Mouse (Mus musculus) C2C12 (cell line): Measurements from ENCODE around the gene Nid1. TPM values are rescaled to one million over a fixed set of nuclear protein-coding genes. Genes with fewer than 3 reads are reported as not detected.

Experiments
- H3K27me3 ChIP-seq: one replicate; pipeline ENCODE4 v1.6.1; 2011; ENCODE audit not compliant: control insufficient read depth, insufficient read depth, insufficient read length
- H3K36me3 ChIP-seq: one replicate; pipeline ENCODE4 v1.6.1; 2011; ENCODE audit not compliant: control insufficient read depth, insufficient read depth
- H3K4me3 ChIP-seq: one replicate; pipeline ENCODE4 v1.5.1; 2011; ENCODE audit warnings: mild to moderate bottlenecking, control low read depth; ENCODE audit not compliant: poor library complexity, insufficient read depth, severe bottlenecking
- H3K79me2 ChIP-seq: one replicate; pipeline ENCODE4 v1.6.1; 2011; ENCODE audit not compliant: control insufficient read depth, insufficient read depth
- H3K79me3 ChIP-seq: one replicate; pipeline ENCODE4 v1.6.1; 2011; ENCODE audit warnings: low read depth, control low read depth
- H3ac ChIP-seq: one replicate; pipeline ENCODE3; 2011; ENCODE audit warnings: low read depth; ENCODE audit not compliant: control insufficient read depth, insufficient read length
- CEBPB ChIP-seq: IDR thresholded peaks from one replicate; pipeline ENCODE4 v1.6.1; 2011; ENCODE audit warnings: low read depth, mild to moderate bottlenecking, control low read depth, moderate library complexity
- CTCF ChIP-seq: IDR thresholded peaks from one replicate; pipeline ENCODE4 v1.5.1; 2011; ENCODE audit not compliant: control insufficient read depth, insufficient read depth, insufficient read length
- FOSL1 ChIP-seq: IDR thresholded peaks from one replicate; pipeline ENCODE4 v1.8.0; 2011; ENCODE audit warnings: mild to moderate bottlenecking, low read length; ENCODE audit not compliant: poor library complexity, insufficient read depth, severe bottlenecking
- MAX ChIP-seq: IDR thresholded peaks from one replicate; pipeline ENCODE4 v1.6.1; 2011; ENCODE audit warnings: mild to moderate bottlenecking, control low read depth
- MYOD1 ChIP-seq: IDR thresholded peaks from one replicate; pipeline ENCODE4 v1.6.1; 2011; ENCODE audit warnings: low read depth; ENCODE audit not compliant: control insufficient read depth, insufficient read length
- MYOG ChIP-seq: IDR thresholded peaks from one replicate; pipeline ENCODE4 v1.6.1; 2011; ENCODE audit not compliant: control insufficient read depth, insufficient read length; ENCODE audit errors: extremely low read depth
- USF1 ChIP-seq: IDR thresholded peaks from one replicate; pipeline ENCODE4 v1.6.1; 2011; ENCODE audit warnings: low read depth, mild to moderate bottlenecking, control low read depth, moderate library complexity
- polyA plus RNA-seq: library from polyadenylated mRNA; unstranded; fragments of >200 nt; fragmentation: generic; extraction: Trizol; gene quantifications from one replicate; pipeline ENCODE4 v1.2.1, GENCODE M21; 2012; ENCODE audit warnings: missing spikeins

Gene Nid1
- polyA plus RNA-seq, 1 experiment, result 90.0 TPM

GRCm38 (mm10) chr13:13549687-13550660 lies 112.6 kb downstream of the Nid1 start:
- Histone ChIP-seq H3K79me3 (no peaks in the 10 kb centered on the region), H3K79me2 (no peaks in the 10 kb centered on the region), H3K27me3 (no peaks in the 10 kb centered on the region), H3ac (no peak overlapping the region), H3K4me3 (no peak overlapping the region), H3K36me3 (no peaks in the 10 kb centered on the region)
- TF ChIP-seq MYOD1 (no peak), MAX (no peak), MYOG (no peak)

DNA sequence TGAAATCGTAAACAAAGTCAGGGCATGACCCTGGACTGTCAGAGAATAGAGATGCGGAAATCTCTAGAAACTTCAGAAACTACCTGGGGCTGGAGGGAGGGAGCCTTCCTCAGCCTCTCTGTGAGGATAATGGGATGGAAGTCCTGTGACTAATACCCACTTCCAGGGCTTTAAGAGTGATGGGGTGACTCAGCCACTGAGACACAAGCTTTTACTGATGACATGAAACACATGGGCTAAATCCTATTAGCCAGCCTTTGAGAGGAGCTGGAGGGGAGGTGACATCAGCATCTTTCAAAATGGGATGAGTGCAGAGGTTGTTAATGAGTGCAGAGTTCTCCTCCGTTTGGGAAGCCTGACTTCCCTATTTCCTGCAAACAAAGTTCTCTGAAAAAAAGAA lies 114.7 kb downstream of the Nid1 start:
- H3K79me2 ChIP-seq, result no peaks in the 10 kb centered on the region
- TF ChIP-seq MYOG (no peak), MAX (peak; percentile 16), USF1 (peak; percentile 7), MYOD1 (no peak)

GRCm38 (mm10) chr13:13553660-13554059 lies 116.3 kb downstream of the Nid1 start:
- no peak overlapping the region for H3K4me3 ChIP-seq
- no peaks in the 10 kb centered on the region for H3K79me2 ChIP-seq
- H3K79me3 ChIP-seq, result no peaks in the 10 kb centered on the region
- H3K36me3 ChIP-seq, result no peaks in the 10 kb centered on the region
- H3ac ChIP-seq, result no peak overlapping the region
- no peaks in the 10 kb centered on the region for H3K27me3 ChIP-seq
- no peak for TF ChIP-seq MAX
- TF ChIP-seq MYOG, result no peak
- no peak for TF ChIP-seq CTCF
- TF ChIP-seq FOSL1, result no peak
- no peak for TF ChIP-seq MYOD1
- TF ChIP-seq CEBPB, result no peak
- no peak for TF ChIP-seq USF1

More for the DNA sequence above, 114.7 kb downstream of the Nid1 start:
- no peaks in the 10 kb centered on the region for H3K79me3 ChIP-seq
- no peak overlapping the region for H3K4me3 ChIP-seq
- H3K27me3 ChIP-seq, result no peaks in the 10 kb centered on the region
- H3K36me3 ChIP-seq, result no peaks in the 10 kb centered on the region
- H3ac ChIP-seq, result no peak overlapping the region

- no peaks in the 10 kb centered on the region for H3K27me3 ChIP-seq
- no peaks in the 10 kb centered on the region for H3K36me3 ChIP-seq
- no peaks in the 10 kb centered on the region for H3K79me3 ChIP-seq
- H3K79me2 ChIP-seq, result no peaks in the 10 kb centered on the region
- no peak overlapping the region for H3K4me3 ChIP-seq
- no peak for TF ChIP-seq USF1
- TF ChIP-seq FOSL1, result no peak
- no peak for TF ChIP-seq CEBPB
- TF ChIP-seq CTCF, result no peak
- TF ChIP-seq MAX, result no peak
- TF ChIP-seq MYOG, result no peak
- no peak for TF ChIP-seq MYOD1
- H3ac ChIP-seq, result no peak overlapping the region
These were observed 117.8 kb downstream of the Nid1 start for GRCm38 (mm10) chr13:13555196-13555595.

DNA sequence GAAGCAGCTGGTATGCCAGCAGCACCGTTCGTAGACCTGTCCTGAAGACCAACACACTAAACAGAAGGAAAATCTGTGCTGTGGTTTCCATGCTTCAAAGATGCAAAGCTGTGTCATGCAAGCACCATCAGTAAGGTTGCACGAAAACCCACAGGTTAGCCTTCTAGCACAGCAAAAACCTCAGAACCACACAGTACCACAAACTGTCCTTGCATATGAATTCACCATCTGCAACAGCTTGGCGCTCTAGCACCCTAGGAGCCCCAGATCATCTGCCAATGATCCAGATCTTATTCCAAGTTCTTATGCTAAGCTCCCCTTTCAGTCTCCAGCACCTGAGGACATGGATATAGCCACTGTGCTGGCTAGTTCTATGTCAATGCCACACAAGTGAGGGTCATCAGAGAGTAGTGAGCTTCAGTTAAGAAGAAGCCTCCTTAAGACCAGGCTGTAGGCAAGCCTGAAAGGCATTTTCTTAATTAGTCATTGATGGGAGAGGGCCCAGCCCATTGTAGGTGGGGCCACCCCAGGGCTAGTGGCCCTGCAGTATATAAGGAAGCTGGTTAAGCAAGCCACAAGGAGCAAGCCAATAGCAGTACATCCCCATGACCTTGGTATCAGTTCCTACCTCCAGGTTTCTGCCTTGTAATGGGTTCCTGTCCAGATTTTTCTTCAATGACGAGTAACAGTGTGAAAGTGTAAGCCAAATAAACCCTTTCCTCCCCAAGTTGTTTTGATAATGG lies 119.8 kb downstream of the Nid1 start:
- TF ChIP-seq USF1, result no peak
- no peak for TF ChIP-seq CEBPB
- TF ChIP-seq FOSL1, result no peak
- no peak for TF ChIP-seq MYOG
- TF ChIP-seq CTCF, result no peak
- Histone ChIP-seq H3K27me3 (no peaks in the 10 kb centered on the region), H3K36me3 (no peaks in the 10 kb centered on the region), H3K79me2 (no peaks in the 10 kb centered on the region), H3ac (no peak overlapping the region), H3K4me3 (no peak overlapping the region), H3K79me3 (no peaks in the 10 kb centered on the region)

GRCm38 (mm10) chr13:13558251-13558650 lies 120.9 kb downstream of the Nid1 start:
- Histone ChIP-seq H3K27me3 (no peaks in the 10 kb centered on the region), H3K36me3 (no peaks in the 10 kb centered on the region), H3ac (no peak overlapping the region), H3K4me3 (no peak overlapping the region), H3K79me2 (no peaks in the 10 kb centered on the region), H3K79me3 (no peaks in the 10 kb centered on the region)
- no peak for TF ChIP-seq MYOG
- TF ChIP-seq MYOD1, result no peak
- no peak for TF ChIP-seq MAX
